Mouse (Mus musculus): ENCODE data around the gene Slc35f3. TPM values are rescaled to one million over a fixed set of nuclear protein-coding genes. Genes with fewer than 3 reads are reported as not detected.

The Slc35f3 gene
- total RNA-seq, 2 experiments from 2014 or later = not detected

GRCm38 (mm10) chr8:126391541-126391940 lies 93.2 kb downstream of the Slc35f3 start:
- ATAC-seq (replicated peaks; ENCODE audit: low FRiP score, low TSS enrichment, poor library complexity, severe bottlenecking) = no peak

DNA sequence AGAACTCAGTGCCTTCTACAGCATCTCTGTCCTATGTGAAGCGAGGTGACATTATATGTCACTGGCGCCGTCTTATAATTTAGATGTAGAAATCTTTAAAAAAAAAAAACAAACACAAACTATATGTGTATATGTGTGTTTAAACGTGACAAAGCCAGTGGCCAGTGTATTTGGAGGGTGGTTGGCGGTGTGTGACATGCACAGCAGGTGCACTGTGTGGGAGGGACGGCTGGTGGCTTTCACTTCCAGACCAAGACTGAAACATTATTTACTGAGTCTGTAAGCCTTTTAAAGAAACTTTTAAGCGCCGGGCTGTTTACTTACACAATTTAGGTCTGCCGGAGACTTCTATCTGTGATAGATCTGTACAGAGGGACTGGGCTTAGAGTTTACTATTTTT lies 97.0 kb downstream of the Slc35f3 start:
- no peak for ATAC-seq (replicated peaks; ENCODE audit: low FRiP score, low TSS enrichment, poor library complexity, severe bottlenecking)

DNA sequence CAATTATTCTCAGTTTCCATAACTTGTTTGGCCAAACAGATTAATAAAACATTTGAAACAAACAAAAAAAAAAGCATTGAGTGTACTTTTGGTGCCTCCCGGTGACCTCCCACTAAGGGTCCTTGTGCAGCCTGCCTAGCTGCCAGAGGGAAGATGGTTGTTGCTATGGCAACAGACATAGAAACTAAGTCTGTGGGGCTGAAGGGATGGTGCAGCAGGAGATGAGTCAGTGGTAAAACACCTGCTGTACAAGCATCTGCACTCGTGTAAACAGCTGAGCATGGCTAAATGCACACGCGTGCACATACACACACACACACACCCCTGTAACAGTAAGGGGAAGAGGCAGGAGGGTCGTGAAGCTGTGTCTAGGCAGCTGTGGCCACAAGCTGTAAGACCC lies 97.6 kb downstream of the Slc35f3 start:
- ATAC-seq (replicated peaks; ENCODE audit: low FRiP score, low TSS enrichment, poor library complexity, severe bottlenecking) = no peak

GRCm38 (mm10) chr8:126398349-126398748 lies 100.0 kb downstream of the Slc35f3 start:
- 0 out of 2 replicates have a peak, but pooled peaks have one; percentile 67 for ATAC-seq (replicated peaks; ENCODE audit: low FRiP score, low TSS enrichment, poor library complexity, severe bottlenecking)

DNA sequence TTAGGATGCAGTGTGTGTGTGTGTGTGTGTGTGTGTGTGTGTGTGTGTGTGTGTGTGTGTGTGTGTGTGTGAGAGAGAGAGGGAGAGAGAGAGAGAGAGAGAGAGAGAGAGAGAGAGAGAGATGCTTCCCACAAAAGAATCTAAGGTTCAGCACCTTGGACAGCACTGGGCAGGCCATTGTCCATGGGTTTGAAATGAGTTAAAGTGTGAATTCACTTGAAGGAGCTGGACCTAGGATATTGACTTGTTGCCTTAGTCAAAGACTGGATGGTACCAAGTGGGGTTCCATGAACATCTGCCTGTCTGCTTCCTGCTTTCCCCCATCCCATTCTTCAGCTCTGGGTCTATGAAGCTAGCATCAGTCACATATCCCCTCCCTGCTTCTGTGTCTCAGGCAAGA lies 106.2 kb downstream of the Slc35f3 start:
- ATAC-seq (replicated peaks; ENCODE audit: low FRiP score, low TSS enrichment, poor library complexity, severe bottlenecking) = peak; percentile 50; the same call in 1 of the 2 replicates

- ATAC-seq (replicated peaks; ENCODE audit: low FRiP score, low TSS enrichment, poor library complexity, severe bottlenecking) = no peak
Measured at GRCm38 (mm10) chr8:126405030-126405429, 106.7 kb downstream of the Slc35f3 start.

DNA sequence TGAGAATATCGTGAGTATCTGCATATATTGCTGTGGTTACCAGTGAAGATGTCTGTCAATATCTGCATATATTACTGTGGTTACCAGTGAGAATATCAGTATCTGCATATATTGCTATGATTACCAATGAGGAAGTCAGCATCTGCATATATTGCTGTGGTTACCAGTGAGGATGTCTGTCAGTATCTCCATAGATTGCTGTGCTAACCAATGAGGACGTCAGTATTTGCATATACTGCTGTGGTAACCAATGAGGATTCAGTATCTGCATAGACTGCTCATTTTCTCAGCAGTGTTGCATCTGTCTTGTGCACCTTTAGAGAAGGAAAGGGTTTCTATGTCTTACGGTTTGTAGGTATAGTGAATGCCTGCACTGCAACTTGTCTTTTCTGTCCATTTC lies 122.5 kb downstream of the Slc35f3 start:
- ATAC-seq (replicated peaks; ENCODE audit: low FRiP score, low TSS enrichment, poor library complexity, severe bottlenecking) = peak; percentile 50

DNA sequence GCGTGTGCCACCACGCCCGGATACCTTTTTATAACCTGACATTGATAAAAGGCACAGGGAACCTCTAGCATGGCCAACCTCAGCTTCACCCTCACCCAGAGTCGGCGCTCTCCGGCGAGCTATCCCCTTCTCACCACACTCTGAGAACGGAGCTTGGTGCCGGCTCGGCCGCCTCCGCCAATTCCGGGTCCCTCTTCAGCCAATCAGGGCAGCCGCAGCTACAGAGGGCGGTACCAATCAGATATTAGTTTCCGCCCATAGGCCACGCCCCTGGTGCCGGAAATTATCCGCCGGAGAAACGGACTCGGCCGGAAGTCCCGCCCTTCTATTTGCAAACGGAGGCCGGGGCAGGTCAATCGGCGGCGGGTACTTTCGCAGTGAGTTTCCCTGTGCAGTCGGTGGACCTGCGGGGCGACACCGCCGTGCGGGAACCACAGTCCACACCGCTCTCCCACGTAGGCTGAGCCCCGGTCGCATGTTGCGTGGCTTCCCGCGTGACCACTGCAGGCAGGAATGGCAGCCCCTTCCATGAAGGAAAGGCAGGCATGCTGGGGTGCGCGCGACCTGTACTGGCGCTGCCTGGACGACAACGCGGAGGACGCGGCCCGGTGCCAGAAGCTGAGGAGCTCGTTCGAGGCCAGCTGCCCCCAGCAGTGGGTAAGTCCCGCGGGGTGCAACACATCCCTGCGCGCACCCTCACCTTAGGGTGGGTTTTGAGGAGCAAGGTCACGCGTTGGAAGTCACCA lies 124.0 kb downstream of the Slc35f3 start, which contains the start of gene Coa6:
Coa6 (plus strand) TSS at position 342 of the 746 bp plus-strand sequence.
- peak; percentile 95 for ATAC-seq (replicated peaks; ENCODE audit: low FRiP score, low TSS enrichment, poor library complexity, severe bottlenecking)

- peak; percentile 53 for ATAC-seq (replicated peaks; ENCODE audit: low FRiP score, low TSS enrichment, poor library complexity, severe bottlenecking)
Measured at GRCm38 (mm10) chr8:126422920-126423300, 124.6 kb downstream of the Slc35f3 start.

- no peak for ATAC-seq (replicated peaks; ENCODE audit: low FRiP score, low TSS enrichment, poor library complexity, severe bottlenecking)
Measured at GRCm38 (mm10) chr8:126424163-126424562, 125.8 kb downstream of the Slc35f3 start.

GRCm38 (mm10) chr8:126424946-126425345 lies 126.6 kb downstream of the Slc35f3 start:
- ATAC-seq (replicated peaks; ENCODE audit: low FRiP score, low TSS enrichment, poor library complexity, severe bottlenecking) = no peak

DNA sequence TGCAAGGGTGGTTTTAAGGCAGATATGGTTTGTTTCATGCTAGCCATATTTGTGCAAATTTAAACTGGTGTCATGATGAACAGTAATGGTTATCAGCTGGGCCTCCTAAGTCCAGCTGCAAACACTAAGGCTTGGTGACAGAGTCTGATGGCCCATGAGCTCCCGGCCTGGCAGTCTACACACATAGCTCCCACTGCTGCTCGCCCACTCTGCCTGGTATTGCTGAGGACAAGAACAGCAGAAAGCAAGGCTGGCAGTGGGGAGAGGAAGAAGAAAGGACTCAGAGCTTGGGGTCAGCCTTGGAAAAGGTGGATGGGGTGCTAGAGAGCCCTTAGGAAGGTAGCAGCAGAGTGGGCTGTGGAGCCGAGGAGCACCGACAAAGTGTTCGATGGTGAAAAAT lies 131.3 kb downstream of the Slc35f3 start:
- no peak for ATAC-seq (replicated peaks; ENCODE audit: low FRiP score, low TSS enrichment, poor library complexity, severe bottlenecking)

DNA sequence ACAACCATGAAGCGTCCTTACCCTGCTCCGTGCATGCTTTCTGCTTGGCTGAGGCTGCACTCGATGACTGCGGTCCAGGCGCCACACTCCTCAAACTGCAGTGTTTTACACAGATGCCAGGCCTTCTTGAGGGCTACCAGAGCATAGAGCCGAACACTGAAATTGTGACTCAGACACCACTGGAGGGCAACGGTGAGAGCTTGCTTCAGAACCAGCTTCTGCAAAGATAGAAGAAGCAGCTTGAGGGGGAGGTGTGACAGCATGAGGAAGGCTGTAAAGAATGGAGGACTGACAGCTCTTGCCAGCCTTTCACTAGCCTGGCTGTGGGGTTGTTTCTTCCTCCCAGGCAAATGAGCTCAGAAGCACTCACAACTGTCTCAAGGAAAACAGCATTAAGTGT lies 135.5 kb downstream of the Slc35f3 start:
- ATAC-seq (replicated peaks; ENCODE audit: low FRiP score, low TSS enrichment, poor library complexity, severe bottlenecking) = peak; percentile 31; the same call in 1 of the 2 replicates

GRCm38 (mm10) chr8:126438937-126439336 lies 140.6 kb downstream of the Slc35f3 start:
- ATAC-seq (replicated peaks; ENCODE audit: low FRiP score, low TSS enrichment, poor library complexity, severe bottlenecking) = peak; percentile 45; the same call in 1 of the 2 replicates

Other genes starting within 250 kb of the Slc35f3 start
- 31.5 and 34.2 TPM in 2 replicates for gene Coa6, start 124.0 kb downstream of the Slc35f3 start, total RNA-seq (2014; fragmentation: Nextera tagmentation)
- 13.8 and 36.9 TPM in 2 replicates for gene Coa6, start 124.0 kb downstream of the Slc35f3 start, total RNA-seq (2017)
- gene Tarbp1, start 176.5 kb downstream of the Slc35f3 start, total RNA-seq (2014; fragmentation: Nextera tagmentation) = 20.0 and 22.7 TPM in 2 replicates
- gene Tarbp1, start 176.5 kb downstream of the Slc35f3 start, total RNA-seq (2017) = 13.0 and 17.8 TPM in 2 replicates